Mouse (Mus musculus): ENCODE measurements around the gene Olfr930.

Gene Olfr930

DNA sequence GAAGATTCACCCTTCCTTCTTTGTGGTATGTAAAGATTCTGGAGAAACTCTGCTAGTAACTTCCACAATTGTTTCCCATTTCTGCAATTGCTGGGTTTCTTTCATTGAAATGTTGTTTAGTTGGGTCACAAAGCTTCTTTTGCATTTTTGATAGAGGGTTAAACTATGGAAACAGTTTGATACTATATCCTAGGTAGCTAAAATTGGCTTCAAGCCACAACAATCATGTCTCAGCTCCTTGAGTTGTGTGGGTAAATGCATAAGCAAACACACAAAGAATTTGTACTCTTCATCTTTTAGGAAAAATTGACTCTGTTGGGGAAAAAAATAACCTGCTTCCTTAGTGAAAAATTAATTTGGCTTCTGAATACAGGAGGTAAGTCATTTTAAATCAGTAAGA lies at the start of gene Olfr930:
Gene Olfr930 (plus strand): TSS at position 301 of the 400 bp plus-strand sequence.
- no peak for DNase-seq (ENCODE audit: low spot score)

DNA sequence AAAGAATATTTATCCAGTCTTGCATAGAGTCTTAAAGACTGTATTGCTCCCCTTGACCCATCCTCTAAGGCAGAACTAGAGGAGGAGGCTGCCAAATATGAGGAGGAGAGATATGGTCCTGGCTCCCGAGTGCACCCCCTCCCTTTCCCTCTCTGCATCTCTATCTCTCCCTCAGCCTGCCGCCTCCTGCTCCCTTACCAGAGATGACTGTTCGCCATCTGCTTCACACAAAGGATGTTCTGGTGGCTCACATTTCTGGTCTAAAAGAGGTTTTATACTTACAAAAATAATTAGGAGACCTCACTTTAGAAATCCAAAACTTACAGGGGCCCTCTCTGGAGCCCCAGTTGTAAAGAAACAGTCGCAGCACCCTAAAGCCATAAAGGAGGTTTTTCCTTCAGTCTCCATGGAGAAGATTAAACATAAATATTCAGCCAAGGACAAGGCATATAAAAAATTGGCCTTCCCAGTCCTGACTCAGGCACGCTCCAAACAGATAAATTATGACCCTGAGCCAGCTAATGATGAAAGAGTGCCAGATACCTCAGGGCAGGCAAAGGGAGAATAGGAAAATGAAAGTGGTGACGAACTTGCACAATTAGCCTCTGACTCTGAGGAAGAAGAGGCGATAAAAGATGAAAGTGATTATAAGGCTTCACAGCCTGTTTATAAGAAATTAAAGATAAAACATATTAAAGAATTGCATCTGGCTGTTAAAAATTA lies 24.0 kb downstream of the Olfr930 start:
- DNase-seq (ENCODE audit: low spot score), result no peak

DNA sequence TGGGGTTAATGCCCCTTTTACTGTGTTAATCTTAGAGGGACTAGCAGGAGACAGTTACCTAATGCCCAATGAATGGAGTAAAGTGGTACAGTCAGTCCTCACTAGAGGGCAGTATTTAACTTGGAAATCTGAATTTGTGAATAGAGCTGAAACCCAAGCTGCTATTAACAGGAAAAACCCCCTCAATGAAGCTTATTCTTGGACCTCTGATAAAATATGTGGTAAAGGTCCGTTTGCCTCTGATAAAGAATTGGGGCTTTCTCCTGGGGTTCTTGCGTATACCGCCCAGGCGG lies 24.5 kb downstream of the Olfr930 start:
- no peak for DNase-seq (ENCODE audit: low spot score)

DNA sequence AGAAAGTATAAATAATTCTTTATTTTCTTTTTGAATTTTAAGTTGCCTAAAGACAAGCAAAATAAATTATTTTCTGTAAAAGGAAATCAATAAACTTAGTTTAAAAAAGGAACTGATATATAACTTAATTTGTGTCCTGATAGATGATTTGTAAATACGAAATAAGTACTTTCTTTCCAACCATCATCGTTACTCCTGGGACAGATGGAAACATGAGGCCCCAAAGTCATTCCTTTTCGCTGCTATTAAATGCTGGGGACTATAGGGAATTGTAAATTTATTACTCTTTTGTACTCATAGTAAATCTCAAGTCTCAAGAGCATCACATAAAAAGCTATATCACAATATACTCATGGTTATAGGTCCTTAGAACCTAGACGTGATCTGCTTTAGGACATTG lies 42.4 kb downstream of the Olfr930 start, which contains the start of gene Olfr933:
Gene Olfr933 (plus strand): TSS at position 301 of the 400 bp plus-strand sequence.
- no peak for DNase-seq (ENCODE audit: low spot score)

Measured in testis, postnatal 14 days (tissue).